Mouse (Mus musculus) gonadal fat pad, adult 2 months (tissue): ENCODE data around the gene Asf1b. TPM values are rescaled to one million over a fixed set of nuclear protein-coding genes. Genes with fewer than 3 reads are reported as not detected.
"Not testable (repeated sequence)": the region's sequence is repeated elsewhere in the genome, so short reads cannot be mapped to it uniquely, and the experiment has no call there.

ENCODE experiments used
- DNase-seq: peaks from one replicate; pipeline ENCODE4 v3.0.0-alpha.2; 2012; ENCODE audit warnings: low read depth
- polyA plus RNA-seq: library from polyadenylated mRNA; depleted of rRNA; stranded (reverse); fragments of >200 nt; gene quantifications from 2 replicates; pipeline ENCODE4 v1.2.3, GENCODE M21; 2012

The Asf1b gene
- polyA plus RNA-seq, 1 experiment = 6.3 TPM

DNA sequence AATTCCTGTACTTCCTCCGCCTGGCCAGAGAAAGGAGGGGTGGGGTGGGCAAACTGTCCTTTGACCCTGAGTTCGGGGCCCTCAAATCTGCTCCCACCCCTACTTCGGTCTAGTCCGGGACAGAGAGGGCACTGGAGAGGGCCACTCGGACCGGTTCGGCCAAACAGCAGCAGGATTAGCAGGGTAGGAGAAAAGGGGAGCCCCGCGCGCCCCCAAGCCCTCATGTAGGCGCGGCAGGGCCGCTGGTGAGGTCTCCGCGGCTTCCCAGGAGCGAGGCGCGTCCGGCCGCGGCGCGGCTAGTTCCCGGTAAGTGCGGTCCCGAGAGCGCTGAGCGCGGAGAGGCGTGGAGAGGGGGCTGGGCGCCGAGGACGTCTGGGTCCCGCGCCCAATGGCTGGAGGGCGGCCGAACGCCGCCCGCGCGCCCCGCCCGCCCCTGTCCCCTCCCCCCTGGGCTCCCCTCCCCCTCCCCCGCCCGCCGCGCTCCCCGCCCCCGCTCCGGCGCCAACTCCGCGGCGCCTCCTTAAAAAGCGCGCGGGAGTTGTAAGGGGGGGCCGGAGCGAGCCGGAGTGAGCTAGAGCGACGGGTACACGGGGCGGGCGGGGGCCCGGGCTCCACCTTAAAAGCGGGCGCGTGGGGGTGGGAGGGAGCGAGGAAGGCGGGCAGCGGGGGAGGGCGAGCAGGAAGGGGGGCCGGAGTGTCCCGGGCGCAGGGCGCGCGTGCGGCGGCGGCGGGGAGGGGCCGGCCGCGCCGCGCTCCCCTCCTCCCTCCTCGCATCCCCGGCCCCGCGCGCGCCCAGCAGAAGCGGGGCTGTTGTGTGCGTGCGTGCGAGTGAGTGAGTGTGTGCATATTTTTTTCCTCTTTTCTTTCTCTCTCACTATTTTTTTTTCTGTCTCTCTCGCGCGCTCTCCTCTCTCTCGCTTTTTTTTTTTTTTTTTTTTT is 41.5 kb downstream of the Asf1b start:
- no peak for DNase-seq

DNA sequence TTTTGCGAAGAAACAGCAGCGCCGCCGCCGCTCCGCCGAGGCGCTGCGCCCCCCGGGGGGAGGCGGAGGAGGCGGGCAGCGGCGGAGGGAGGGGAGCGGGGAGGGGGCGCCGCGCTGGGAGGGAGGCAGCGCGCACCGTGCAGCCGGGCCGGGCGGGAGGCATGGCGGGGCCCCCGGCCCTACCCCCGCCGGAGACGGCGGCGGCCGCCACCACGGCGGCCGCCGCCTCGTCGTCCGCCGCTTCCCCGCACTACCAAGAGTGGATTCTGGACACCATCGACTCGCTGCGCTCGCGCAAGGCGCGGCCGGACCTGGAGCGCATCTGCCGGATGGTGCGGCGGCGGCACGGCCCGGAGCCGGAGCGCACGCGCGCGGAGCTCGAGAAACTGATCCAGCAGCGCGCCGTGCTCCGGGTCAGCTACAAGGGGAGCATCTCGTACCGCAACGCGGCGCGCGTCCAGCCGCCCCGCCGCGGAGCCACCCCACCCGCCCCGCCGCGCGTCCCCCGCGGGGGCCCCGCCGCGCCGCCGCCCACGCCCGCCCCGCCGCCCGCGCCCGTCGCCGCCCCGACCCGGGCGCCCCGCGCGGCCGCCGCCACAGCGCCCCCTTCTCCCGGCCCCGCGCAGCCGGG is 42.3 kb downstream of the Asf1b start, which contains the start of gene Samd1:
Samd1 (plus strand) TSS at position 162 of the 631 bp plus-strand sequence.
- no peak for DNase-seq

DNA sequence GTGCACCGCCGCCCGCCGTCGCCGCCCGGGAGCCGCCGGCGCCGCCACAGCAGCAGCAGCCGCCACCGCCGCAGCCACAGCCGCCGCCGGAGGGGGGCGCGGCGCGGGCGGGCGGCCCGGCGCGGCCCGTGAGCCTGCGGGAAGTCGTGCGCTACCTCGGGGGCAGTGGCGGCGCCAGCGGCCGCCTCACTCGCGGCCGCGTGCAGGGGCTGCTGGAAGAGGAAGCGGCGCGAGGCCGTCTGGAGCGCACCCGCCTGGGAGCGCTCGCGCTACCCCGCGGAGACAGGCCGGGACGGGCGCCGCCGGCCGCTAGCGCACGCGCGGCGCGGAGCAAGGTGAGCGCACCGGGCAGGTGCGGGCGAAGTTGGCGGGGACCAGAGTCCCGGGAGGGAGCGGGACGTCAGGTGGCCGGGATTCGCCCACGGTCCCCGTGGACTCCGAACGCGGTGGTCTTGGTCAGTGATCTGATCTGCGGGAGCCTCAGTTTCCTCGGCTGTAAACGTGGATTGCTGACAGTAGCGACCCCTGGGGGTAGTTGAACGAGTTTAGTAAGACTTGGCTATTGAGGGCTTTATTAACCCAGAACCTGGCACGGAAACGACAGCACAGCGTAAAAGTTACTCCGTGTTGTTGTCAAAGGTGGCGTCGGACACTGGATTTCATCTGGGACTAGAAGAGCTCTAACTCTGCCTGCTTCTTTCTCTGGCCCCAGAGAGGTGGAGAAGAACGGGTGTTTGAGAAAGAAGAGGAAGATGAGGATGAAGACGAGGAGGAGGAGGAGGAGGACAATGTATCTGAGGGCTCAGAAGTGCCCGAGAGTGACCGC is 43.1 kb downstream of the Asf1b start:
- no peak for DNase-seq

DNA sequence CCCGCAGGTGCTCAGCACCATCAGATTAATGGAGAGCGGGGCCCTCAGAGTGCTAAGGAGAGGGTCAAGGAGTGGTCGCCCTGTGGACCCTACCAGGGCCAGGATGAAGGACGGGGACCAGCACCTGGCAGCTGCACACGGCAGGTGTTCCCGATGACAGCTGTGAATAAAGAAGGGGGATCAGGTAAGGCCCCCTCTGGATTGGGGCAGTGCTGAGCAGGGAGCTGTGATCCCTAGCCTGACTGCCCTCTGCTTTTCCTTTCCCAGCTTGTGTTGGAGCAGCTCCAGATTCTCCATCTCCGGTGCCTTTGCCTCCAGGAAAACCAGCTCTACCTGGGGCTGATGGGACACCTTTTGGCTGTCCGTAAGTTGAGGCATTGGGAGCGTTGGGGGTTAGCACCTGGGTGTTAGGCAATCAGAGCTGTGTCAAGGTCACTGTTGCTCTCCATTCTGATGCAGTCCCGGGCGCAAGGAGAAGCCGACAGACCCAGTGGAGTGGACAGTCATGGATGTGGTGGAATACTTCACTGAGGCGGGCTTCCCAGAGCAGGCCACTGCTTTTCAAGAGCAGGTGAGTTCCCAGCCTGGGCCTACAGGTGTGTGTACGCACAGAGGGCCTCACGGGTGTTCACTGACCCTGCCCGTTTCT is 43.9 kb downstream of the Asf1b start:
- no peak for DNase-seq

DNA sequence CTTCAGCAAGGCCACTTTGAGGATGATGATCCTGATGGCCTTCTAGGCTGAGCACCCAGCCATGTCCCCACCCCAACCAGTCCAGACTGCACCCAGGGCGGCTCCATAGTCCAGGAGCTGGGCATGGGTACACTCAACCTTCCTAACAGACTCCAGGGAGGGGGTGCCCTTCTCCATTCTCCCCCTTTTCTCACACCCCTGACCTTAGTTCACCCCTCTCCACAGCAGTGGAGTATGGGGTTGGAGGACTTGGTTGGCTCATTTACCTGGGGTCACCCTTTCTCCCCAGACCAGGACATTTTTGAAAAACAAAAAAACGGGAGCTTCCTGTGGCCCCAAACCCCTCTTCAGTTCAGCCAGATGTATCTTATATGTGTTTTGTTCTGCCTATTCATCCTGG is 44.5 kb downstream of the Asf1b start:
- DNase-seq = no peak

DNA sequence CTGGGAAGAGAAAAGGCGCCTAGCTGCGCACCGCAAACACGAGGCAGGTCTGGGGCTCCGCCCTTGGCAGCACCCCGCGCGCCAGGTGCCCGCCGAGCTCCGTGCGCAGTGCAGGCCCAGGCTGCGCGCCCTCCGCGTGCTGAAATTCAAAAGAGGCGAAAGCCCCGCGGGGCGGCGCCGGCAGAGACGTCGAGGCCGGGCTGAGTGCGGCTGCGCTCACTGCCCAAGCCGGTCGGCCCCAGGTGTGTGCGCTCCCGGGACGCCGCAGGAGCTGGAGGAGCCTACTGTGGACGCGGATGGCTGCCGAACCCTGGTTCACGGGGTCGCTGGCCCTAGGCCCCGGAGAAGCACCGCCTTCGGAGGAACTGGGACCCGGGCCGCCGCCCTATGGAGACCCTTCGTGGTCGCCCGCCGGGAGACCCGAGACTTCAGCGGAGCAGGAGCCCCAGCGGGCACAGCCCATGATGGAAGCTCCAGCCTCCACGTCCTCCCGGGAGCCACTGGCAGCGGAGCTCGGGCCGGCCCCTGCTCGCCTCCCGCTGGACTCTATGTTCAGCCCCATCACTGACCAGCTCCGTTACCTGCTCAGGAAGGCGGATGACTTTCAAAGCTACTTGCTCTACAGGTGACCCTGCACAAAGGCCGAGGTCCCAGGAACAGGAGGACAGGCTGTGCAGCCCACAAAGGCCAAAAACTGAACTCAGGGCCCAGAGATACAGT is 46.1 kb downstream of the Asf1b start, which contains the start of gene 1700067K01Rik:
1700067K01Rik (plus strand) TSS at position 222 of the 720 bp plus-strand sequence.
- DNase-seq = no peak

DNA sequence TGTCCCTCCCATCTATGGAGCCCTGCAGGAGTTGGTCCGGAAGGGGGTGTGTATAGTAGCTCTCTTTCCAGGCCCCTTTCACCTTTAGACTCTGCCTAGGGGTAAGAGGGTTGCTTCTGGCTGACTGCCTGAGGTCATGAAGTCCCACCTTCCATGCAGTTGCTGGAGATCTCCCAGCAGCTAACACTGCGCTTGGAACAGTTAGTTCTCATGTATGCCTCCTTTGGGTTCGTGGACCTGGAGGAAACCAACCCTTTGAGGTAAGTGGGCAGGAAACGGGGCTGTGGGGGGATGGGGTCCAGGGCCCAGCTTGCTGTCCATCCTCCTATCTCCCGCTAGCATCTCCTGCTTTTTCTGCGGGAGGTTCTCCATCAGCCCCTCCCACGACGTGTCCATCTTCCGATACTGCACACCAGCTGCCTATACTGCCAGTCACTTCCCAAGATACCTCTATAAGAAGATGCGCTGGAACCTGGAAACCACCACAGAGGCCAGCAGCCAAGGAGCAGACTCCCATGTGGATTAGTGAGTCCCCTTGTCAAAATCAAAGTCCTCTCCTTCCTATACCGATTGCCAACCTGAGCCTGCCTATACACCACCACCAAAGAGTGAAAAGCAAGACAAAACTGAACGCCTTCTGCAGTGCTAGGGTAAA is 47.8 kb downstream of the Asf1b start:
- no peak for DNase-seq

DNA sequence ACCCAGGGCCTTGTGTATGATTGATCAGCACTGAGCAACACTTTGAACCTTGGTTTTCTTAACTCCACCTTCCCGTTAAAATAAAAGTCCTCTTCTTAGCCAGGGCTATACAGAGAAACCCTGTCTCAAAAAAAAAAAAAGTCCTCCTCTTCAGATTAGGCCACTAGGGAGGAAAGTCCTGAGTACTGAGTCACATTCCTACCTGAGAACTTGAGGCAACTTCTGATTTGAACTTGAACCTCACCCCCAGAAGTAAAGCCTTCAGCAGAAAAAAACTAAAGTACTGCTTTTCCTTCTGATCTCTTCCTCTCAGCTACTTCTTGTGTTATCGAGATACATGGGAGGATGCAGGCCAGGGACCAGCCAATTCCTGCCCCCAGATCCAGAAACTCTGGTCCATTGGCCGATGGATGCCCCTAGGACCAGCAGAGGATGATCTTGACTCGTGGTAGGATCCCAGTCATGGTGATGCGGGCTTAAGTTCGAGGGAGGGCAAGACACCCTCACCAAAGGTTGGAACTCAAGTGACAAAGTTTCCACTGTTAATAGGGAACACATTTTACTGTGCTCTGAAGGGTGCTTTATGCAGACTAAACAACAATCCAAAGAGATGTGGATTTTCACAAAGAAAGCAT is 48.4 kb downstream of the Asf1b start:
- no peak for DNase-seq

DNA sequence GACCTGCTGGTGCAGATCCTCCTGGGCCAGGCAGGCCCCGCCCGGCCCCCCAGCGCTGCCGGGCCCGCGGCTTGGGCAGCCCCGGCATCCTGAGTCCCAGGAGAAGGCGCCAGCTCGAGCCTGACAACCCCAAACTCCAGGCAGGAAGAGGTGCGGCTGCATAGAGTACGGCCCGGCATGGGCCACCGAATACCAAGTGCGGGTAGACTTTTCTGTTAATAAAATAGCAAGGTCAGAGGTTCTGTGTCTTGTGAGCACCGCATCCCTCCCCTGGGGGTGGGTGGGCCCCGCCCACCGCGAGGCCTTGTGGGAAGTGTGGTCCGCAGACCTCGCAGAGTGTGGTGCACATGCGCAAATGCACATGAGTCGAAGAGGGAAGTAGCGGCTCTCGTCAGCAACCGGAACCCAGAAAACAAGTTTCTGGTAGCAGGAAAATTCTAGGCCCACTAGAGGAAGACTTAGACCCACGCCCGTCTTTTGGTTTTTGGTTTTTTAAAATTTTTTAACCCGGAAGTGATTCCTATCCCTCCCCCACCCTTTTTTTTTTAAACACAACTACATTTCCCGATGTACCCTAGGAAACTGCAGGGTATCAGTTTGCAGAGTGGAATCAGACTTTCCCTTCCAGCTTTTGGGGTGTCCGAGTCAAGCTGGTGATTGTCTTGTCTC is 49.4 kb downstream of the Asf1b start:
- DNase-seq = peak; percentile 54

DNA sequence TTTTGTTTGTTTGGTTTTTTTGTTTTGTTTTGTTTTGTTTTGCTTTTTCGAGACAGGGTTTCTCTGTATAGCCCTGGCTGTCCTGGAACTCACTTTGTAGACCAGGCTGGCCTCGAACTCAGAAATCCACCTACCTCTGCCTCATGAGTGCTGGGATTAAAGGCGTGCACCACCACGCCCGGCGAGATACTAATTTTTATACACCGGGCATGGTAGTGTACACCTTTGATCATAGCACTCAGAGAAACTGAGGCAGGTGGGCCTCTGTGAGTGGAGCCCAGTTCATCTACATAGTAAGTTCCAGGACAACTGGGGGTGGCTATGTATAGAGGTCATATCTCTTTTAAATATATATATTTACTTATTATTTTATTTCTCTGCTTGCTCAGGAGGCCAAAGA is 50.2 kb downstream of the Asf1b start:
- DNase-seq = not testable (repeated sequence)

DNA sequence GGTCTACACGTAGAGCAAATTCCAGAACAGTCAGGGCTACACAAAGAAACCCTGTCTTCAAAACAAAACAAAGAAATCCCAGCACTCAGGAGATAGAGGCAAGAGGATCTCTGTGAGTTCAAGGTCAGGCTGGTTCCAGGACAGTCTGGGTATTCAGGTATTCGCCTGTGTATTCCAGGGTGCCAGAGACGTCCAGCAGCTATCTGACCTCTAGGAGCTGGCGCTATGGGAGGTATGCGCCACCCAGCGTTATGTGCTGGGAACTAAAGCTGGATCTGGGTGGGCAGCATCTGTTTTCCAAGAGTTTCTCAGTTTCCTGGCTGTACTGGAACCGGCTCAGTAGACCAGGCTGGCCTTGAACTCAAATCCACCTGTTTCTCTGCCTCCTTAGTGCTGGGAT is 53.1 kb downstream of the Asf1b start:
- no peak for DNase-seq

DNA sequence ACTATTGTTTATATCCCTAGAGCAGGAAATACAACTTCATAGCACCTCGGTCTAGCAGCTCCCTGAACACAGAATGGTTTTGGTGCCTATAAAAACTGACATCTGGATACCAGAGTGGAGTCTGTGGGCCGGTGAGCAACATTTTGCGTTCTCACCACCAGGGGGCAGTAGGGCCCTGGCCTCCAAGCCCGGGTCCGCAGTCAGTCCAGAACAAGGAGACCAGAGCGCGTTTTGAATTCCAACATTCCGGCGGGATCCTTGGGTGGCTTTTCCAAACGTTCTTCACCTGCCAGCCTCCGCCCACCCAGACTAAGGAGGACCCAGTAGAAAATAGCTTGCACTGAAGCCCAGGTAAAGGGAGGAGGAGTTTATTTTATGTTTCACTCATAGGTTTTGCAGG is 54.6 kb downstream of the Asf1b start:
- no peak for DNase-seq

DNA sequence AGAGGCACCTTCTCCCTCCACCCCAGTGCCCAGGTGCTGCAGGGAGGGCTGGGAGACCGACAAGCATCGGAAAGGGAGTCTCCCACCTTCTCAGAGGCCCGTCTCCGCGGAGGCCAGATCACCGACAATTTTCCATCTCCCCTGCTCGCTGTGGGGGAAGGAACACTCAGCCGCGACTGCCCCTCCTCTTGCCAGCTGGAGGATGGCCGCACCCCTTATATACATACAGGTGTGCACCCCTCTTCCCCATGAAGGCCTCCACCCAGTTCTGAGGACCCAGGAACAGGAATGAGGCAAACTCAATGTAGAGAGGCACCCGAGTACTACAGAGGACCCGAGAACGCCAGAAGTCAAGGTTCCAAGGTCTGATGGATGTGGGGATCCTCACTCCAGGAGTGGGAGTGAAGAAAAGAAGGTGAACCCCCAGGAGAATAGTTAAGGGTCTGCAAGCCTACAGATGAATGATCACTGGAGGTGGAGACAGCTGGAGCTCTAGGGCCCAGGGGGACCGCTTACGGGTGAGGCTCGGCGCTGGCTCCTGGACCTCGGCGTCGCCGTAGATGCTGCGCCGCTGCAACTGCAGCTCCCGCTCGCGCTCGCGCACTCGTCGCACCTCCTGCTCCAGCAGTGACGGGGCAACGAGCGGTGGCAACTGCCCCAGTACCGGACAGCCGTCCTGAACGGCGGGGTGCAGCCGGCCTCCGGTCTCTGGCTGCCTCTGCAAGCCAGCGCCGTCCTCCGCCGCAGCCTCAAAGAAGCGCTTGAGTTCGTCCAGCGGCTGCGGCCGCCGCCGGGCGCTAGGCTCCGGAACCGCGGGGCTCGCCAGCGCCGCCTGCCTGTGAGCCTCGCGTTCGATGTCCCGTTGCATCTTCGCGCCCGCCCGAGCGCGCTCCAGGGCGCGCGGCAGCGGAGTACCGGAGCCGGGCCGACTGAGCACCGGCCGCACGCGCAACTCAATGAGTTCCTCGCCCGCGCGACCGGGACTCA is 55.6 kb downstream of the Asf1b start:
- DNase-seq = no peak

DNA sequence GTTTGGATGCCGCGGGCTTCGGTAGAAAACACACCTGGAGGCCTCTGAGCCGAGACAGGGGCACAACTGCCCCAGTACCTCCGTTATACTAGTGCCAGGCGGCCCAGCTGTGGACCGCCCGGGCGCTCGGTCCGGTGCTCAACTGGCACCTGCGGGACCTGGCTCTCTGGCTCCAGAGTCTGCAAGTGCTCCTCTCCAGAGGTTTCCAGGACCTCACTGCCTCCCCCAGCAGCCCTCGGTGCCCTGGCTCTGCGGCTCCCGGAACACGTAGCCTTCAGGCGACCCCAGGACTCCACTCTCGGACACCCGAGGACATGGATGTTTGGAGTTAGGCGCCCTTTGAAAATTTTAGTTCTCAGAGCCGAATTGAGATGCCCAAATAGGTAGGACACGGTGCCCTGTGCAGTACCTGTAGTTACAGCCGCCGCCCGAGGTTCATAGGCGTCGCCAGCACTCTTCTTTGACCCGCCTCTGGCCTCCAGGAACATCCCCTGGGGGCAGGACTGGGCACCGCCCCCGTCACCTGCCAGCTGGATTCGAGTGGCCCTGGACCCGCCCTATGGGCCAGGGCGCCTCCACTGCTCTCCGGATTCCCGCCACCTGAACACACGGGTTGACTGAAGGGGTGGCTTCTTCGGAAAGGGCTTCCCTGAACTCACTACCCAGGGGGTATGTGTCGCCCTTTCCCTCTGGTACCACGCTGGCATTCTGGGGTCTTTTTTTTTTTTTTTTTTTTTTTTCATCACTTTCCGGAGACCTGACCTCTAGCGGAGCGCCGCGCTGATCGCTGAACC is 56.6 kb downstream of the Asf1b start, which contains the start of gene 2210011C24Rik:
2210011C24Rik (minus strand) TSS at position 467 of the 794 bp plus-strand sequence.
- no peak for DNase-seq

DNA sequence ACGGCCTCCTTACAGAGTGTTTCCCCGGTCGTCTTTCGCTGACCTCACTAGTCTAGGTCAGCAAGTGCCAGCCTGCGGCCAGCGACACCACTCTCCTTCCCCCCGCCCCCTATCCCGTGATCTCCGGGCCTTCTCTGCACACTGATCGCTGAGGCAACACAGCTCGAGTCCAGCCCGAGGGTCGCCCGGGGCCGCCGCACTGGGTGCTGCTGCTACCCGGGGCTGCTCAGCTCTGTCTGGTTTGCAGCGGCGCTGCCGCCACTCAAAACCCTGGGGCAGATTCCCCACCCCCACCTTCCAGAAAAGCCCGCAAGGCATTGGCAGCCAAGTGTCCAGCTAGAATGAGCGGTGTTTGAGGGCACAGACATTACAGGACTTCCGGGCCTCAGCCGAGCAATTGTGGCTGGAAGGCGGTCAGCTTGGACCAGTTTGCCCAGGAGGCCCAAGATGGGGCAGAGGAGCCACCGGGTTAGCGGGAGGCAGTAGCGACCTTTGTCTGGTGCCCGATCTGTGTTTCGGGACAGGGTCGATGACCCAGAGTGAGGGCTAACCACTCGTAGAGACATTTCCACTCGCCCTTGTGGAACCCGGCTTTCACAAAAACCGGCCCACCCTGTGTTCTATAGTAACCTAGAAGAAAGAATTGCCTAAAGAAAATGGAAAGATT is 57.3 kb downstream of the Asf1b start:
- no peak for DNase-seq

DNA sequence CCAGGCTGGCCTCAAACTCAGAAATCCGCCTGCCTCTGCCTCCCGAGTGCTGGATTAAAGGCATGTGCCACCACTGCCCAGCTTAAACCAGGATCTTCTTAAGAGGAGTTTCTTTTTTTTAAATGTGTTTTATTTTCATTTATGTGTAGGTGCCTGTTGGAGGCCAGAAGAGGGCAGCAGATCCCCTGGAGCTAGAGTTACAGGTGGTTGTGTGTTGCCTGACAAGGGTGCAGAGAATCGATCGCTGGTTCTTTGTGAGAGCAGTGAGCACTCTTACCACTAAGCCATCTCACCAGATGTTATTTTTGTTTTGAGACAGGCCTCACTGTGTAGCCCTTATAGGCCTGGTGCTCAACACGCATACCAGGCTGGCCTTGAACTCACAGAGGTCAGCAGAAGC is 60.5 kb downstream of the Asf1b start:
- no peak for DNase-seq

DNA sequence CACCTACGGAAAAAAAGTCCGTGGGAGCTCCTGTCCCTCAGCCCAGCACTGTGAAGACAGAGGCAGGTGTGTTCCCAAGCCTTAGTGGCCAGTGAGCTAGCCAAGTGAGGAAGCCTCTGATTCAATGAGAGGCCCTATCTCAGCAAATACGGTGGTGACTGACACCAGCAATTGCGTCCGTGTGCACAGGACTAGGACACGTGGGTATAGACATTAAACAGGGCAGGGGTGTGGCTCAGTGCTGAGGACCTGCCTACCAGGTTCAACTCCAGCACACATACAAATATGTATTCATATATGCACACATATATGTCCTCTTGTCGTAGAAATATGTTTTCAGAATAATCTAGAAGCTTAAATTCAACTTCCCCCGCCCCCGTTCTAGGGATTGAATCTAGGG is 64.4 kb downstream of the Asf1b start:
- DNase-seq = no peak
